Comparison of ENCODE assay signal across 10 mouse cellular contexts in genomic region chr15:100421758-100422197, GRCm38 (mm10). TPM values are rescaled to one million over a fixed set of nuclear protein-coding genes. Genes with fewer than 3 reads are reported as not detected.
DNase-seq lines count a peak whose midpoint lies in the region; ATAC-seq and TF ChIP-seq lines count a peak whose summit lies in the region.
"Not testable (repeated sequence)": the region's sequence is repeated elsewhere in the genome, so short reads cannot be mapped to it uniquely, and the experiment has no call there.
"Had no signal": no experiment of that assay in that cellular context is flagged by ENCODE, and none has a peak within 500 bp of the region (broad histone marks: within the 10 kb centered on the region; RNA-seq: fewer than 3 reads in every experiment).

TSS of gene Gm5475 (plus strand) at chr15:100422147.

- H3K27me3 ChIP-seq in CH12.LX (replicated peaks), result peaks cover 34% of the 10 kb centered on the region
- H3K27me3 ChIP-seq in embryonic facial prominence, embryonic 12.5 days, result peaks cover 20% of the 10 kb centered on the region; the same call in 1 of the 2 replicates
- peaks cover 25% of the 10 kb centered on the region for H3K27me3 ChIP-seq in hindbrain, embryonic 14.5 days (ENCODE audit: control insufficient read depth, insufficient read depth, low read length)
- H3K27me3 ChIP-seq in kidney, embryonic 15.5 days, result peaks cover 15% of the 10 kb centered on the region; the same call in 1 of the 2 replicates
- H3K27me3 ChIP-seq in limb, embryonic 15.5 days, result peaks cover 13% of the 10 kb centered on the region; the same call in 1 of the 2 replicates
- H3K27me3 ChIP-seq in neural tube, embryonic 14.5 days (ENCODE audit: control insufficient read depth, insufficient read depth, low read length), result not testable (repeated sequence)

- intact Hi-C loops in gastrocnemius, adult 2 months (cut with DNase I), result loop anchor here (5.0 kb wide), 1 partner anchor 36 kb away; no protein-coding TSS in a partner anchor

- H3K9me3 ChIP-seq in CH12.LX (replicated peaks; ENCODE audit: low read length); embryonic facial prominence, embryonic 12.5 days; hindbrain, embryonic 14.5 days (ENCODE audit: control insufficient read depth, low read length); kidney, embryonic 15.5 days (replicated peaks); limb, embryonic 15.5 days; neural tube, embryonic 14.5 days (ENCODE audit: control insufficient read depth, low read length): not testable (repeated sequence)

- peak within 1 kb of the TSS; percentile 78 for H3K9ac ChIP-seq in CH12.LX (ENCODE audit: insufficient read depth, low read depth)
- H3K9ac ChIP-seq in embryonic facial prominence, embryonic 12.5 days, result peak within 1 kb of the TSS; percentile 94
- H3K9ac ChIP-seq in hindbrain, embryonic 14.5 days, result peak within 1 kb of the TSS; percentile 85
- peak within 1 kb of the TSS; percentile 89 for H3K9ac ChIP-seq in kidney, embryonic 15.5 days
- peak within 1 kb of the TSS; percentile 87 for H3K9ac ChIP-seq in limb, embryonic 15.5 days
- peak within 1 kb of the TSS; percentile 94 for H3K9ac ChIP-seq in neural tube, embryonic 14.5 days (replicated peaks; ENCODE audit: low read depth, low read length)

- peaks cover 3 to 39% of the 10 kb centered on the region in 2 experiments; a peak in 3 of 4 replicates for H3K4me1 ChIP-seq in CH12.LX (ENCODE audit: control insufficient read depth in 1 of 2, insufficient read depth in 2 of 2)
- H3K4me1 ChIP-seq in embryonic facial prominence, embryonic 12.5 days, result peaks cover 29% of the 10 kb centered on the region
- peaks cover 26% of the 10 kb centered on the region for H3K4me1 ChIP-seq in hindbrain, embryonic 14.5 days (replicated peaks; ENCODE audit: control insufficient read depth, insufficient read depth, low read length)
- peaks cover 70% of the 10 kb centered on the region for H3K4me1 ChIP-seq in kidney, embryonic 15.5 days
- H3K4me1 ChIP-seq in limb, embryonic 15.5 days, result peaks cover 48% of the 10 kb centered on the region
- H3K4me1 ChIP-seq in neural tube, embryonic 14.5 days (ENCODE audit: control insufficient read depth, insufficient read depth, low read length), result peaks cover 17% of the 10 kb centered on the region

- dilution Hi-C loops in CH12.LX (cut with MboI; ENCODE audit: extremely low pct_ligation_motif_present, extremely low pct_unique_long_range_greater_than_20kb, low sequenced_read_pairs), result not testable (repeated sequence)

- TF ChIP-seq POLR2A in CH12.LX (IDR thresholded peaks at IDR 0.05; ENCODE audit: low read depth, low read length), result not testable (repeated sequence)

- WGBS in embryonic facial prominence, embryonic 12.5 days, result 17% methylated on average over 3 of the region's 3 CpGs
- WGBS in hindbrain, embryonic 14.5 days, result 32% methylated on average over 3 of the region's 3 CpGs
- 22% methylated on average over 3 of the region's 3 CpGs for WGBS in kidney, embryonic 15.5 days
- 25% methylated on average over 3 of the region's 3 CpGs for WGBS in limb, embryonic 15.5 days
- 86% methylated on average over 1 of the region's 3 CpGs for WGBS in macrophage (ENCODE audit: missing documents)
- 39% methylated on average over 3 of the region's 3 CpGs for WGBS in neural tube, embryonic 14.5 days

- H3K27ac ChIP-seq in CH12.LX (ENCODE audit: insufficient read depth, low read depth); limb, embryonic 15.5 days: not testable (repeated sequence)
- 0 out of 2 replicates have a peak within 1 kb of the TSS, but pooled peaks have one; percentile 6 for H3K27ac ChIP-seq in embryonic facial prominence, embryonic 12.5 days
- peak within 1 kb of the TSS; percentile 93 for H3K27ac ChIP-seq in gastrocnemius, adult 2 months
- peak within 1 kb of the TSS; percentile 16; the same call in 1 of the 2 replicates for H3K27ac ChIP-seq in hindbrain, embryonic 14.5 days
- H3K27ac ChIP-seq in kidney, embryonic 15.5 days, result peak within 1 kb of the TSS; percentile 82
- H3K27ac ChIP-seq in macrophage, result peak within 1 kb of the TSS; percentile 84
- peak within 1 kb of the TSS; percentile 39; the same call in 1 of the 2 replicates for H3K27ac ChIP-seq in neural tube, embryonic 14.5 days (ENCODE audit: low read depth, low read length)

- ATAC-seq in embryonic facial prominence, embryonic 12.5 days (ENCODE audit: insufficient number of reproducible peaks, insufficient read depth, low FRiP score, low TSS enrichment); hindbrain, embryonic 14.5 days (ENCODE audit: low FRiP score); kidney, embryonic 15.5 days (replicated peaks; ENCODE audit: low FRiP score); limb, embryonic 15.5 days (ENCODE audit: insufficient number of reproducible peaks, low FRiP score, low TSS enrichment, low read depth); neural tube, embryonic 14.5 days (ENCODE audit: low read depth): not testable (repeated sequence)

- TF ChIP-seq CTCF in CH12.LX (conservative IDR thresholded peaks at IDR 0.05 in 1 of 2, IDR thresholded peaks at IDR 0.05 in 1 of 2; ENCODE audit: low read depth in 2 of 2, low read length in 2 of 2); gastrocnemius, adult 2 months (IDR thresholded peaks at IDR 0.05): not testable (repeated sequence)

- not testable (repeated sequence) for TF ChIP-seq RAD21 in CH12.LX (IDR thresholded peaks at IDR 0.05; ENCODE audit: low read depth, low read length)

- DNase-seq in CH12.LX (ENCODE audit: extremely low read depth); gastrocnemius, adult 2 months; hindbrain, embryonic 14.5 days (ENCODE audit: low spot score): not testable (repeated sequence)

- H3K36me3 ChIP-seq in CH12.LX (replicated peaks in 1 of 2; ENCODE audit: control insufficient read depth in 1 of 2, insufficient read depth in 1 of 2, low read length in 1 of 2); embryonic facial prominence, embryonic 12.5 days; hindbrain, embryonic 14.5 days (replicated peaks; ENCODE audit: control insufficient read depth, insufficient read depth); kidney, embryonic 15.5 days; limb, embryonic 15.5 days; macrophage (ENCODE audit: inconsistent target); neural tube, embryonic 14.5 days (ENCODE audit: control insufficient read depth, insufficient read depth, low read length): not testable (repeated sequence)

- peak within 1 kb of the TSS; percentile 75 to 81 (median 78) for H3K4me3 ChIP-seq in CH12.LX (replicated peaks in 1 of 3; ENCODE audit: low read depth in 2 of 3, low read length in 2 of 3, poor library complexity in 1 of 3)
- H3K4me3 ChIP-seq in embryonic facial prominence, embryonic 12.5 days, result peak within 1 kb of the TSS; percentile 95
- peak within 1 kb of the TSS; percentile 96 for H3K4me3 ChIP-seq in gastrocnemius, adult 2 months
- H3K4me3 ChIP-seq in hindbrain, embryonic 14.5 days (replicated peaks; ENCODE audit: low read length), result peak within 1 kb of the TSS; percentile 98
- peak within 1 kb of the TSS; percentile 92 for H3K4me3 ChIP-seq in kidney, embryonic 15.5 days (replicated peaks)
- peak within 1 kb of the TSS; percentile 89 for H3K4me3 ChIP-seq in limb, embryonic 15.5 days
- peak within 1 kb of the TSS; percentile 52 for H3K4me3 ChIP-seq in macrophage (ENCODE audit: inconsistent target)
- peak within 1 kb of the TSS; percentile 96 for H3K4me3 ChIP-seq in neural tube, embryonic 14.5 days (ENCODE audit: low read depth, low read length)

- peak within 1 kb of the TSS; percentile 85 for H3K4me2 ChIP-seq in CH12.LX (ENCODE audit: insufficient read depth, low read depth, poor library complexity, severe bottlenecking)
- peak within 1 kb of the TSS; percentile 80 for H3K4me2 ChIP-seq in embryonic facial prominence, embryonic 12.5 days (replicated peaks)
- peak within 1 kb of the TSS; percentile 96 for H3K4me2 ChIP-seq in hindbrain, embryonic 14.5 days (replicated peaks)
- peak within 1 kb of the TSS; percentile 97 for H3K4me2 ChIP-seq in kidney, embryonic 15.5 days
- peak within 1 kb of the TSS; percentile 95 for H3K4me2 ChIP-seq in limb, embryonic 15.5 days
- peak within 1 kb of the TSS; percentile 78 for H3K4me2 ChIP-seq in neural tube, embryonic 14.5 days (ENCODE audit: low read depth, low read length)

- H3K79me2 ChIP-seq in CH12.LX (replicated peaks; ENCODE audit: control insufficient read depth, extremely low read depth, insufficient read depth, poor library complexity, severe bottlenecking), result not testable (repeated sequence)
- H3K79me2 ChIP-seq in macrophage (ENCODE audit: inconsistent target), result peaks cover 49% of the 10 kb centered on the region

- not testable (repeated sequence) for TF ChIP-seq EP300 in CH12.LX (IDR thresholded peaks at IDR 0.05; ENCODE audit: low read length)

- in situ Hi-C loops in CH12.LX (cut with MboI; ENCODE audit: low pct_ligation_motif_present, low pct_unique_long_range_greater_than_20kb, low sequenced_read_pairs), result not testable (repeated sequence)

RNA-seq across cellular contexts. Expression of gene Gm5475, which starts in this region (rescaled TPM):
- total RNA-seq in CH12.LX (2012; rRNA removed) (not detected in 2 replicates), CH12.LX (2014; rRNA removed) (not detected in 2 replicates)
- polyA plus RNA-seq in CH12.LX (2012; ENCODE audit: insufficient read length, low read depth) (not detected in 2 replicates), macrophage (2018) (not detected in 3 replicates)
- 0.12 and 0.14 TPM in 2 replicates for polyA plus RNA-seq in embryonic facial prominence, embryonic 12.5 days (2016; fragmentation: Nextera tagmentation; extraction: Ambion mirVana)
- not detected for total RNA-seq in gastrocnemius, adult 2 months (2021)
- polyA plus RNA-seq in hindbrain, embryonic 14.5 days (2014; fragmentation: Nextera tagmentation; extraction: Ambion mirVana), result 0.13 and 0.15 TPM in 2 replicates
- 0.15 and 0.25 TPM in 2 replicates for polyA plus RNA-seq in kidney, embryonic 15.5 days (2015; fragmentation: Nextera tagmentation; extraction: Ambion mirVana)
- 0.06 TPM in 1 of 2 replicates, not detected in the other for polyA plus RNA-seq in limb, embryonic 15.5 days (2015; fragmentation: Nextera tagmentation; extraction: Ambion mirVana)
- total RNA-seq in macrophage (2018; cell fraction: chromatin; rRNA removed), result 1 to 10 TPM in 2 of 26 experiments, under 1 TPM in 14, not detected in 10; 0.25 to 1.3 (median 0.50) TPM
- under 1 TPM in 17 of 26 experiments, not detected in 9; 0.03 to 0.28 (median 0.10) TPM for total RNA-seq in macrophage (2018; cell fraction: cytosol; rRNA removed)
- 1 to 10 TPM in 7 of 26 experiments, under 1 TPM in 16, not detected in 3; 0.29 to 2.7 (median 0.68) TPM for total RNA-seq in macrophage (2018; cell fraction: nucleus; rRNA removed)
- not detected in 2 replicates for polyA plus RNA-seq in neural tube, embryonic 14.5 days (2014; fragmentation: Nextera tagmentation; extraction: Ambion mirVana)
- total RNA-seq: heart, postnatal 14 days had no signal
- polyA plus RNA-seq: urinary bladder, adult 2 months had no signal
